Mouse (Mus musculus): ENCODE results near the gene Lzts2. TPM values are rescaled to one million over a fixed set of nuclear protein-coding genes. Genes with fewer than 3 reads are reported as not detected.

Lzts2 gene
- total RNA-seq, 1 experiment = 31.9 TPM

- in situ Hi-C loops (cut with MboI; ENCODE audit: low sequenced_read_pairs in 2 of 2, unreplicated experiment in 2 of 2) = no loop called here
- DNase-seq (ENCODE audit: low read depth, low spot score) = no peak
- H3K4me1 ChIP-seq (ENCODE audit: control insufficient read depth in 2 of 2, insufficient read depth in 2 of 2, low read length in 2 of 2, poor library complexity in 1 of 2) = peaks cover 0 to 12% of the 10 kb centered on the region in 2 experiments; a peak in 2 of 4 replicates
- H3K36me3 ChIP-seq (ENCODE audit: control insufficient read depth, insufficient read depth, low read length, poor library complexity, severe bottlenecking) = no peaks in the 10 kb centered on the region
- peak overlapping the region; percentile 81 to 91 for H3K4me3 ChIP-seq (ENCODE audit: insufficient read depth in 1 of 2, low read depth in 1 of 2, low read length in 2 of 2, poor library complexity in 1 of 2, severe bottlenecking in 1 of 2)
- H3K27ac ChIP-seq (ENCODE audit: insufficient read depth, low read depth, low read length, poor library complexity, severe bottlenecking) = peak overlapping the region; percentile 98
- TF ChIP-seq ZC3H11A (IDR thresholded peaks at IDR 0.05; ENCODE audit: borderline replicate concordance, low read depth, low read length) (no peak), MAFK (IDR thresholded peaks at IDR 0.05; ENCODE audit: insufficient read depth, low read depth, low read length) (no peak), HCFC1 (IDR thresholded peaks at IDR 0.05; ENCODE audit: borderline replicate concordance, insufficient read depth, low read length) (no peak), ZNF384 (IDR thresholded peaks at IDR 0.05; ENCODE audit: low read depth, low read length) (no peak), CHD2 (IDR thresholded peaks at IDR 0.05; ENCODE audit: low read depth, low read length) (no peak)
- peak overlapping the region; percentile 98 for H3K9ac ChIP-seq (ENCODE audit: insufficient read depth, low read depth, low read length, poor library complexity, severe bottlenecking)
- H3K9me3 ChIP-seq (ENCODE audit: control insufficient read depth, insufficient read depth, low read depth, low read length) = no peaks in the 10 kb centered on the region
These were observed 44.6 kb downstream of the Lzts2 start for GRCm38 (mm10) chr19:45058841-45059240.

GRCm38 (mm10) chr19:45063565-45064292 lies 49.5 kb downstream of the Lzts2 start:
- no peak overlapping the region for H3K4me3 ChIP-seq (ENCODE audit: insufficient read depth in 1 of 2, low read depth in 1 of 2, low read length in 2 of 2, poor library complexity in 1 of 2, severe bottlenecking in 1 of 2)
- no peaks in the 10 kb centered on the region for H3K36me3 ChIP-seq (ENCODE audit: control insufficient read depth, insufficient read depth, low read length, poor library complexity, severe bottlenecking)
- TF ChIP-seq MAFK (IDR thresholded peaks at IDR 0.05; ENCODE audit: insufficient read depth, low read depth, low read length) (no peak), ZNF384 (IDR thresholded peaks at IDR 0.05; ENCODE audit: low read depth, low read length) (peak; percentile 84), CHD2 (IDR thresholded peaks at IDR 0.05; ENCODE audit: low read depth, low read length) (no peak), ZC3H11A (IDR thresholded peaks at IDR 0.05; ENCODE audit: borderline replicate concordance, low read depth, low read length) (no peak), HCFC1 (IDR thresholded peaks at IDR 0.05; ENCODE audit: borderline replicate concordance, insufficient read depth, low read length) (no peak)
- no peak for DNase-seq (ENCODE audit: low read depth, low spot score)
- H3K4me1 ChIP-seq (ENCODE audit: control insufficient read depth in 2 of 2, insufficient read depth in 2 of 2, low read length in 2 of 2, poor library complexity in 1 of 2) = peaks cover 0 to 4% of the 10 kb centered on the region in 2 experiments; a peak in 1 of 4 replicates
- H3K27ac ChIP-seq (ENCODE audit: insufficient read depth, low read depth, low read length, poor library complexity, severe bottlenecking) = no peak overlapping the region
- in situ Hi-C loops (cut with MboI; ENCODE audit: low sequenced_read_pairs in 2 of 2, unreplicated experiment in 2 of 2) = no loop called here
- H3K9me3 ChIP-seq (ENCODE audit: control insufficient read depth, insufficient read depth, low read depth, low read length) = no peaks in the 10 kb centered on the region
- no peak overlapping the region for H3K9ac ChIP-seq (ENCODE audit: insufficient read depth, low read depth, low read length, poor library complexity, severe bottlenecking)

- Histone ChIP-seq H3K4me1 (ENCODE audit: control insufficient read depth in 2 of 2, insufficient read depth in 2 of 2, low read length in 2 of 2, poor library complexity in 1 of 2) (peaks cover 0 to 4% of the 10 kb centered on the region in 2 experiments; a peak in 1 of 4 replicates), H3K4me3 (ENCODE audit: insufficient read depth in 1 of 2, low read depth in 1 of 2, low read length in 2 of 2, poor library complexity in 1 of 2, severe bottlenecking in 1 of 2) (peak overlapping the region; percentile 16 to 63; a peak in 3 of 4 replicates), H3K36me3 (ENCODE audit: control insufficient read depth, insufficient read depth, low read length, poor library complexity, severe bottlenecking) (no peaks in the 10 kb centered on the region), H3K9me3 (ENCODE audit: control insufficient read depth, insufficient read depth, low read depth, low read length) (no peaks in the 10 kb centered on the region), H3K9ac (ENCODE audit: insufficient read depth, low read depth, low read length, poor library complexity, severe bottlenecking) (0 out of 2 replicates have a peak overlapping the region, but pooled peaks have one; percentile 23), H3K27ac (ENCODE audit: insufficient read depth, low read depth, low read length, poor library complexity, severe bottlenecking) (no peak overlapping the region)
- DNase-seq (ENCODE audit: low read depth, low spot score) = no peak
- TF ChIP-seq ZNF384 (IDR thresholded peaks at IDR 0.05; ENCODE audit: low read depth, low read length) (no peak), HCFC1 (IDR thresholded peaks at IDR 0.05; ENCODE audit: borderline replicate concordance, insufficient read depth, low read length) (no peak)
- in situ Hi-C loops (cut with MboI; ENCODE audit: low sequenced_read_pairs in 2 of 2, unreplicated experiment in 2 of 2) = no loop called here
These were observed 51.0 kb downstream of the Lzts2 start for GRCm38 (mm10) chr19:45065226-45065625.

GRCm38 (mm10) chr19:45067170-45067569 lies 53.0 kb downstream of the Lzts2 start:
- no peak for TF ChIP-seq HCFC1 (IDR thresholded peaks at IDR 0.05; ENCODE audit: borderline replicate concordance, insufficient read depth, low read length)
- TF ChIP-seq MAFK (IDR thresholded peaks at IDR 0.05; ENCODE audit: insufficient read depth, low read depth, low read length) = no peak
- no peak for TF ChIP-seq CHD2 (IDR thresholded peaks at IDR 0.05; ENCODE audit: low read depth, low read length)
- TF ChIP-seq ZNF384 (IDR thresholded peaks at IDR 0.05; ENCODE audit: low read depth, low read length) = no peak
- TF ChIP-seq ZC3H11A (IDR thresholded peaks at IDR 0.05; ENCODE audit: borderline replicate concordance, low read depth, low read length) = no peak

More at GRCm38 (mm10) chr19:45067170-45067569, 53.0 kb downstream of the Lzts2 start:
- peaks cover 0 to 4% of the 10 kb centered on the region in 2 experiments; a peak in 1 of 4 replicates for H3K4me1 ChIP-seq (ENCODE audit: control insufficient read depth in 2 of 2, insufficient read depth in 2 of 2, low read length in 2 of 2, poor library complexity in 1 of 2)
- in situ Hi-C loops (cut with MboI; ENCODE audit: low sequenced_read_pairs in 2 of 2, unreplicated experiment in 2 of 2) = no loop called here
- no peaks in the 10 kb centered on the region for H3K9me3 ChIP-seq (ENCODE audit: control insufficient read depth, insufficient read depth, low read depth, low read length)
- H3K36me3 ChIP-seq (ENCODE audit: control insufficient read depth, insufficient read depth, low read length, poor library complexity, severe bottlenecking) = no peaks in the 10 kb centered on the region
- 0 out of 2 replicates have a peak overlapping the region, but pooled peaks have one; percentile 35 for H3K9ac ChIP-seq (ENCODE audit: insufficient read depth, low read depth, low read length, poor library complexity, severe bottlenecking)
- DNase-seq (ENCODE audit: low read depth, low spot score) = no peak
- H3K27ac ChIP-seq (ENCODE audit: insufficient read depth, low read depth, low read length, poor library complexity, severe bottlenecking) = no peak overlapping the region
- peak overlapping the region in 1 of 2 experiments; percentile 27; a peak in 1 of 4 replicates for H3K4me3 ChIP-seq (ENCODE audit: insufficient read depth in 1 of 2, low read depth in 1 of 2, low read length in 2 of 2, poor library complexity in 1 of 2, severe bottlenecking in 1 of 2)

All from ES-E14 (cell line).